Mouse (Mus musculus) urinary bladder, adult 18-20 months (tissue): ENCODE data around the gene Bicd2.
A peak's percentile ranks its signal among the peaks of the same experiment; 100 is the strongest.

Source experiments
- DNase-seq, 2 experiments: peaks; one replicate each; pipeline ENCODE4 v3.0.0; 2022; ENCODE audit warnings: low spot score in 2 of 2, mixed read lengths in 2 of 2

The Bicd2 gene

DNA sequence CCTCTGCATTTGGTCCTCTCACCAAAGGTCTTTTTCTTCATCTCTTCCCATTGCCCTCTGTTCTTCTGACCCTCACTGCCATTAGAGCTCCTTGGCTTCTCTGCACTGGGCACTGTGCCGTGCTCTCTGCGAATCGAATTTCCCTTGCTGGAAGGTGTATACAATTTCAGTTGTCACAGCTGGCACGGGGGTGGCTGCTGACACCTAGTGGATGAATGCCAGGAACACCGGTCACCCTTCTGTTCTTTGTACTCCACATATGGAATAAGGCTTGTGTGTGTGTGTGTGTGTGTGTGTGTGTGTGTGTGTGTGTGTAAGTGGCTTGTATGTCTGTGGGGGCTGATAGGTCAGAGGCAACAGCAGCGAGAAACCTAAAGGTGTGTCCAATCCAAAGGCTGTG, 58.8 kb downstream of the Bicd2 start:
- no peak for DNase-seq

DNA sequence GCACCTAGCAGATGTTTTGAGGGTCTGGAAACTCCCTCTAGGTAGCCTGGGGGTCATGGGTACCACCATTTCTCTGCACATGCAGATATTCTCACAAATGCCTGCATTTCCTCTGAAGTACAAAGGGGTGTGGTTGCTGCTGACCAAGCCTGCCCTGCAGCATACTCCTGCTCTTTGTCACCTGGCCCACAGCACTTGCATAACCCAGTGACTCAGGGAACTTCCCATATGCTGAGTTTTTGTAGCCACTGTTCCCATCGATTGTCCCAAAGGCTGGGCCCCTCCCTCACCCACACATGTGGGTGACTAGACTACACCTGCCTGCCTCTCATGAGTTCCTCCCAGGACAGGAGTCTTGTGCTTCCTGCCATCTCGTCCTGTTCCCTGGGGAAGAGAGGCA, 61.2 kb downstream of the Bicd2 start:
- peak; percentile 53 to 74 for DNase-seq

GRCm38 (mm10) chr13:49407795-49408194, 66.4 kb downstream of the Bicd2 start:
- DNase-seq = no peak

- peak; percentile 95 to 98 for DNase-seq
These were observed 79.6 kb downstream of the Bicd2 start, which contains the start of gene Ippk for GRCm38 (mm10) chr13:49420754-49421605. Gene Ippk, plus strand, starts transcription at chr13:49421249.

DNA sequence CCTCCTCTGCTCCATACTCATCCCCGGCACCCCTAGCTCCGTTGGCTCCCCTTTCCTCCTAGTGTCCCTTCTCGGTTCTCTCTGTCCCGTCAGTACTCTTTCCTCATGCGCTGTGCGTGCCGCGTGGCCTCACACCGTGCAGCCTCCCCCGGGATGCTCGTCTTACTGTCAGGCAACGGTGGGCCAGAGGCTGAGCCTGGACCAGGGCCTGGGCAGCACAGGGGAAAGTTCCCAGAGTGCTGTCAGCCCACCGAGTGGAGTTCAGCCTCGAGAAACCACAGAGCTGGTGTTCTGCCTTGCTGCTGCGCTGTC, 80.2 kb downstream of the Bicd2 start:
- DNase-seq = no peak

- no peak for DNase-seq
These were observed 80.6 kb downstream of the Bicd2 start for GRCm38 (mm10) chr13:49421959-49422358.

- DNase-seq = no peak
These were observed 85.4 kb downstream of the Bicd2 start for GRCm38 (mm10) chr13:49426736-49427135.

DNA sequence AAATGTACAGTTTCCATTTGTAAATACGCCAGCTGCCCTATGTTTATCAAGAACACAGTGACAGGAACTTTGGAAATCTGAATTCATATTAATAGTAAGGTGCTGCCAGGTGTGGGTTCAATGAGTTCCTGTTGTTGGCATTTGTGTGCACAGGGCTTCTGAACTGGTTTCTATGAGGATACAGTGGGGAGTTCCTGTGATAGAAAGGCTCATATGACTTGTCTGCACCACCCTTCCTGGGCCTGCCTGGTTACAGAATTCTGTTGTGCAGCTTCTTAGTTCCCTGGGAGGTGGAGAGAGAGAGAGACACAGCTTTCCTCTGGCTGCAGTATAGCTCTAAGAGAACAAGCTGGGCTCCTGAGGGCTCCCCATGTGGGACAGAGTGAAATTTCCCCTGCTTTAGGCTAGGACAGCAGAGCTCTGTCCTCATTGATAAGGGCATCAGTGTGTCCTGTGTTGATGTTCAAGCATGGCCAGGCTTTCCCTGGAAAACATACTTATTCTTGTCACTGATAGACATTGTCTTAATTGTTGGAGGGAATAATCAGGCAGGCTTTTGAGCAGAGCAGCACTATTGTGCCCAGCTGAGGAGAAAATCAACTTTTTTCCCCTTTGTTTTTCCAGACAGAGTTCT, 86.8 kb downstream of the Bicd2 start:
- no peak for DNase-seq

- DNase-seq = no peak
These were observed 89.1 kb downstream of the Bicd2 start for GRCm38 (mm10) chr13:49430529-49430928.

DNA sequence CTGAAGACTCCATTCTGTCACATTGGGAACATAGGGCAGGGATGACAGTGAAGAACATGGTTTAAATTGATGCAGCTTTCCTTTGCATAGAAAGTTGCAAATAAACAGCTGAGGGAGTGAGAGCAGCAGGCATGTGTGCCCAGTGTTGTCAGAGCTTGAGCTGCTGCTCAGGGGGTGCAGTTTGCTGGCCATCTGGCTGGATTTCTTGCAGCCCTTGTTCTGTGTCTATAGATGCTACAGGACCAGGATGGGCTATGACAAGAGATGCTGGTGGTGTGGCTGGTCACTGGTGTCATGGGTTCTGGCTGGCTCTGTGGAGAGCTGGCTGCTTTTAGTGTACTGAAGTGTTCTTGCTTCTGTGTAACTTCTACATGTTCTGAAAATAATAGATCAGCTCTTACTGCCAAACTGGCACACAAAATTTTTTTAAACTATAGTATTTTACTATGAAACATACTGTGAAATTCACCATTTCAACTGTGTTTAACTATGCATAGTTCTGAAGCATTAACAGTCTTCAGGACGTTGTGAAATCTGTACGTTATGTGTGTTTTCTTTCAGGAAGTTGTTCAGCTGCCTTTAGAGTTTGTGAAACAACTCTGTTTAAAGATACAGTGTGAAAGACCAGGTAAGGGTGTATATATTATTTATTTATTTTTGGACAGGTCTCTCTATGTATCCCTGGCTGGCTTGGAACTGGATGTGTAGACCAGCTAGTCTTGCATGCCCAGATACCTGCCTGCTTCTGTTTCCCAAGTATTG, 92.1 kb downstream of the Bicd2 start:
- no peak for DNase-seq

GRCm38 (mm10) chr13:49435745-49436144, 94.4 kb downstream of the Bicd2 start:
- DNase-seq = no peak

DNA sequence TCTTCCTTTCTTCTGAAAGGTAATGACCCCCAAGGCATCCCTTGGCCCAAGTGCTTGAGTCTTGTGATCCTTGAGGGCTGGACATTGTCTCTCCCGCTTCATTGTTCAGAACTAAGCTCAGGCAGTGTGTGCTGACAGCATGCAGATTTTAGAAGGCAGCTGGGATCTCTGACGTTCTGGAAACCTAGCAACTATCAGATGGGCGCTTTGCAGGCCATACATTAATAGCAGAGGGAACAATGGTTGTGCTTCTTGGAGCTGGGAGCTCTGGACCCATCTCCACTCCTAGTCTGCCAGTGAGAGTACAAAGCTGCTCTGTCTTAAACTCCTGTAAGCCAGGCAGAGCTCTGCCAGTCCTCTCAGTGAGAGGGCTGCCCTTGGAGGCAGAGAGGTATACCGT, 94.8 kb downstream of the Bicd2 start:
- no peak for DNase-seq
